Mouse (Mus musculus) midbrain, postnatal 0 days (tissue): ENCODE data around the gene Cnn1. TPM values are rescaled to one million over a fixed set of nuclear protein-coding genes. Genes with fewer than 3 reads are reported as not detected.
"Not testable (repeated sequence)": the region's sequence is repeated elsewhere in the genome, so short reads cannot be mapped to it uniquely, and the experiment has no call there.

Experiments used
- ATAC-seq: fragments of 200-750 bp; cut with Nextera tagmentation; 2 replicates; pipeline ENCODE4 v1.8.0; 2017; ENCODE audit warnings: moderate number of reproducible peaks, mild to moderate bottlenecking, moderate TSS enrichment, moderate library complexity; ENCODE audit not compliant: low FRiP score
- DNase-seq: peaks from one replicate; pipeline ENCODE4 v3.0.0-alpha.2; 2015; ENCODE audit warnings: low spot score
- H3K27ac ChIP-seq: fragments of 300-500 bp; sonication (generic); 2 replicates; pipeline ENCODE4 v1.5.1; 2014; ENCODE audit warnings: low read depth, mild to moderate bottlenecking, low read length, mixed read lengths
- H3K27me3 ChIP-seq: fragments of 300-500 bp; sonication (generic); 2 replicates; pipeline ENCODE4 v1.6.1; 2014; ENCODE audit warnings: low read length, control low read depth, mixed read lengths; ENCODE audit not compliant: insufficient read depth
- H3K36me3 ChIP-seq: fragments of 300-500 bp; sonication (generic); 2 replicates; pipeline ENCODE4 v1.6.1; 2014; ENCODE audit warnings: low read length, control low read depth, mixed read lengths; ENCODE audit not compliant: insufficient read depth
- H3K4me1 ChIP-seq: fragments of 300-500 bp; sonication (generic); 2 replicates; pipeline ENCODE4 v1.6.1; 2014; ENCODE audit warnings: mild to moderate bottlenecking, control low read depth, antibody characterized with exemption, low read length, mixed read lengths; ENCODE audit not compliant: insufficient read depth
- H3K4me2 ChIP-seq: fragments of 300-500 bp; sonication (generic); 2 replicates; pipeline ENCODE4 v1.6.1; 2014; ENCODE audit warnings: low read depth, mild to moderate bottlenecking, low read length, mixed read lengths; ENCODE audit not compliant: poor library complexity, severe bottlenecking
- H3K4me3 ChIP-seq: fragments of 300-500 bp; sonication (generic); 2 replicates; pipeline ENCODE4 v1.5.1; 2014; ENCODE audit warnings: low read depth, mild to moderate bottlenecking, low read length, moderate library complexity
- H3K9ac ChIP-seq: fragments of 300-500 bp; sonication (generic); replicated peaks from 2 replicates; pipeline ENCODE4 v1.6.1; 2014; ENCODE audit warnings: mild to moderate bottlenecking, low read length, moderate library complexity, mixed read lengths; ENCODE audit not compliant: poor library complexity, severe bottlenecking
- H3K9me3 ChIP-seq: fragments of 300-500 bp; sonication (generic); 2 replicates; pipeline ENCODE4 v1.6.1; 2016; ENCODE audit warnings: low read length, control low read depth
- CTCF ChIP-seq: IDR thresholded peaks from 2 replicates; pipeline ENCODE4 v1.5.1; 2016; ENCODE audit warnings: antibody characterized with exemption, mild to moderate bottlenecking
- WGBS: fragments of 180-500 bp; shearing (Covaris S2); extraction: QIAGEN DNeasy Blood & Tissue Kit; methylation state at CpG from one replicate; pipeline ENCODE4 v1.1.7; 2014; 5-methylcytosine and 5-hydroxymethylcytosine counted together
- polyA plus RNA-seq: library from polyadenylated mRNA; unstranded; fragments of >200 nt; fragmentation: Nextera tagmentation; extraction: Ambion mirVana; gene quantifications from 2 replicates; pipeline ENCODE4 v1.2.1, GENCODE M21; 2015
- total RNA-seq: library from RNA; depleted of rRNA; stranded (reverse); fragments of >200 nt; gene quantifications from 2 replicates; pipeline ENCODE4 v1.2.3, GENCODE M21; 2014

Cnn1 gene
- total and polyA plus RNA-seq, 2 experiments from 2014 or later: 0.77 to 1.2 TPM

- Histone ChIP-seq H3K36me3 (peaks cover 32% of the 10 kb centered on the region), H3K4me1 (peaks cover 6% of the 10 kb centered on the region; the same call in 1 of the 2 replicates), H3K9ac (peak overlapping the region; percentile 83; the same call in 1 of the 2 replicates), H3K4me3 (peak overlapping the region; percentile 71), H3K27ac (peak overlapping the region; percentile 93), H3K27me3 (no peaks in the 10 kb centered on the region), H3K9me3 (no peaks in the 10 kb centered on the region), H3K4me2 (peak overlapping the region; percentile 61)
- DNase-seq (peak; percentile 12), ATAC-seq (peak; percentile 3; the same call in 1 of the 2 replicates)
- 56% methylated on average over 4 of the region's 4 CpGs for WGBS
- no peak for TF ChIP-seq CTCF
Observed at GRCm38 (mm10) chr9:22069881-22070553, 29.0 kb upstream of the Cnn1 start.

- Histone ChIP-seq H3K4me3 (peak within 1 kb of the TSS; percentile 71), H3K4me1 (peaks cover 6% of the 10 kb centered on the region; the same call in 1 of the 2 replicates), H3K9me3 (no peaks in the 10 kb centered on the region), H3K27ac (peak within 1 kb of the TSS; percentile 93), H3K36me3 (peaks cover 25% of the 10 kb centered on the region), H3K9ac (peak within 1 kb of the TSS; percentile 83), H3K4me2 (peak within 1 kb of the TSS; percentile 61), H3K27me3 (no peaks in the 10 kb centered on the region)
- ATAC-seq (peak; percentile 96), DNase-seq (peak; percentile 98)
- peak; percentile 46 for TF ChIP-seq CTCF
- WGBS: under 1% methylated on average over 61 of the region's 87 CpGs
Observed at GRCm38 (mm10) chr9:22070791-22071573, 28.0 kb upstream of the Cnn1 start, which contains the start of the genes Gm49318 and Zfp653. Gm49318 (minus strand) TSS chr9:22071259. Zfp653 (minus strand) TSS chr9:22071376.

GRCm38 (mm10) chr9:22072276-22072675 lies 26.7 kb upstream of the Cnn1 start:
- Histone ChIP-seq H3K27me3 (no peaks in the 10 kb centered on the region), H3K9me3 (no peaks in the 10 kb centered on the region), H3K4me3 (no peak overlapping the region), H3K4me2 (no peak overlapping the region), H3K9ac (no peak overlapping the region), H3K4me1 (peaks cover 6% of the 10 kb centered on the region; the same call in 1 of the 2 replicates), H3K27ac (no peak overlapping the region), H3K36me3 (peaks cover 26% of the 10 kb centered on the region)
- no peak for ATAC-seq
- no peak for DNase-seq
- TF ChIP-seq CTCF: no peak
- WGBS: 92% methylated on average over 4 of the region's 4 CpGs

- H3K27ac ChIP-seq, H3K4me1 ChIP-seq, H3K9me3 ChIP-seq, DNase-seq, H3K4me3 ChIP-seq, H3K9ac ChIP-seq, H3K27me3 ChIP-seq, ATAC-seq, H3K4me2 ChIP-seq: not testable (repeated sequence)
- WGBS: 83% methylated on average over 5 of the region's 5 CpGs
- peaks cover 28% of the 10 kb centered on the region for H3K36me3 ChIP-seq
Observed at GRCm38 (mm10) chr9:22075778-22076177, 23.2 kb upstream of the Cnn1 start.

GRCm38 (mm10) chr9:22076223-22076622 lies 22.8 kb upstream of the Cnn1 start:
- H3K4me3 ChIP-seq: no peak overlapping the region
- no peaks in the 10 kb centered on the region for H3K9me3 ChIP-seq
- no peaks in the 10 kb centered on the region for H3K4me1 ChIP-seq
- no peaks in the 10 kb centered on the region for H3K27me3 ChIP-seq
- ATAC-seq (no peak), DNase-seq (no peak)
- WGBS: 96% methylated on average over 23 of the region's 23 CpGs
- no peak overlapping the region for H3K9ac ChIP-seq
- TF ChIP-seq CTCF: no peak
- no peak overlapping the region for H3K4me2 ChIP-seq
- H3K36me3 ChIP-seq: peaks cover 28% of the 10 kb centered on the region
- no peak overlapping the region for H3K27ac ChIP-seq

DNA sequence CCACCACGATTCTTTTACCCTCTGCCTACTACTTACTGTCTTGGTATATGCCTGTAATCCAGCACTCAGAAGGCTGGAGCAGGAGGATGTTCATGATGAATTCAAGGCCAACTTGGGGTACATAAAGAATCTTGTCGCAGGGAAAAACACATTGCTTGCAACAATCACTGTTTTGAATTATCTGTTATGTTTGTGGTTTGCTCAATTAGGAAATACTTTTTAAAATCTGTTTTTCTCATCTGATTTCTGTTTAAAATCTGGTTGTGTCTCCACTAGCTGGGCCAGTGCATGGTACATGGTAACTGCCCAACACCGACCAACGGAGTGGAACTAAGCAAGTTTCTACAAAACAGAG lies 14.4 kb upstream of the Cnn1 start:
- H3K27ac ChIP-seq: peak overlapping the region; percentile 76; the same call in 1 of the 2 replicates
- ATAC-seq: no peak
- WGBS: 32% methylated on average over 4 of the region's 4 CpGs

More for the DNA sequence above, 14.4 kb upstream of the Cnn1 start:
- Histone ChIP-seq H3K4me2 (peak overlapping the region; percentile 67), H3K27me3 (no peaks in the 10 kb centered on the region), H3K9ac (peak overlapping the region; percentile 71), H3K4me1 (0 out of 2 replicates have a peak, but pooled peaks cover 4% of the 10 kb centered on the region), H3K4me3 (peak overlapping the region; percentile 65), H3K36me3 (no peaks in the 10 kb centered on the region), H3K9me3 (no peaks in the 10 kb centered on the region)
- no peak for DNase-seq
- TF ChIP-seq CTCF: no peak
